Mouse (Mus musculus): ENCODE results near the gene Pafah1b3. TPM values are rescaled to one million over a fixed set of nuclear protein-coding genes. Genes with fewer than 3 reads are reported as not detected.

Pafah1b3 gene
- polyA plus RNA-seq, 1 experiment: 74.1 TPM

GRCm38 (mm10) chr7:25281734-25282601 is 15.8 kb downstream of the Pafah1b3 start:
- no peak for DNase-seq (ENCODE audit: low read depth)

GRCm38 (mm10) chr7:25281166-25281733 is 16.5 kb downstream of the Pafah1b3 start:
- DNase-seq (ENCODE audit: low read depth): no peak

- no peak for DNase-seq (ENCODE audit: low read depth)
These were observed 17.7 kb downstream of the Pafah1b3 start for GRCm38 (mm10) chr7:25279861-25280791.

- no peak for DNase-seq (ENCODE audit: low read depth)
These were observed 18.5 kb downstream of the Pafah1b3 start for GRCm38 (mm10) chr7:25279076-25279860.

- no peak for DNase-seq (ENCODE audit: low read depth)
These were observed 19.3 kb downstream of the Pafah1b3 start for GRCm38 (mm10) chr7:25278341-25279075.

- no peak for DNase-seq (ENCODE audit: low read depth)
These were observed 19.8 kb downstream of the Pafah1b3 start for GRCm38 (mm10) chr7:25277998-25278340.

GRCm38 (mm10) chr7:25277405-25277804 is 20.4 kb downstream of the Pafah1b3 start:
- DNase-seq (ENCODE audit: low read depth): no peak

GRCm38 (mm10) chr7:25275555-25276298 is 22.1 kb downstream of the Pafah1b3 start:
- DNase-seq (ENCODE audit: low read depth): no peak

- no peak for DNase-seq (ENCODE audit: low read depth)
These were observed 22.8 kb downstream of the Pafah1b3 start for GRCm38 (mm10) chr7:25274996-25275395.

- no peak for DNase-seq (ENCODE audit: low read depth)
These were observed 23.2 kb downstream of the Pafah1b3 start for GRCm38 (mm10) chr7:25274571-25274970.

- DNase-seq (ENCODE audit: low read depth): no peak
These were observed 24.2 kb downstream of the Pafah1b3 start for GRCm38 (mm10) chr7:25273259-25274241.

- no peak for DNase-seq (ENCODE audit: low read depth)
These were observed 25.1 kb downstream of the Pafah1b3 start for GRCm38 (mm10) chr7:25272445-25273258.

GRCm38 (mm10) chr7:25271651-25272444 is 25.9 kb downstream of the Pafah1b3 start:
- DNase-seq (ENCODE audit: low read depth): no peak

GRCm38 (mm10) chr7:25270652-25271633 is 26.8 kb downstream of the Pafah1b3 start:
- no peak for DNase-seq (ENCODE audit: low read depth)

GRCm38 (mm10) chr7:25269545-25270271 is 28.1 kb downstream of the Pafah1b3 start:
- DNase-seq (ENCODE audit: low read depth): no peak

Data from gonadal fat pad, adult 2 months (tissue).